Mouse (Mus musculus) central nervous system, embryonic 18 days (tissue): ENCODE data around the gene Tmem192. TPM values are rescaled to one million over a fixed set of nuclear protein-coding genes. Genes with fewer than 3 reads are reported as not detected.

Source experiments
- polyA plus RNA-seq: library from polyadenylated mRNA; depleted of rRNA; stranded (reverse); fragments of >200 nt; gene quantifications from 2 replicates; pipeline ENCODE4 v1.2.3, GENCODE M21; 2012; rRNA removed

Tmem192 gene
- polyA plus RNA-seq = 17.2 and 17.8 TPM in 2 replicates

GRCm38 (mm10) chr8:64946820-64947697, at the start of gene Tmem192:
Gene Tmem192, plus strand, starts transcription at chr8:64947185.

GRCm38 (mm10) chr8:64987731-64988130, 40.7 kb downstream of the Tmem192 start, which contains the start of gene Trim75:
Gene Trim75, minus strand, starts transcription at chr8:64987831.

GRCm38 (mm10) chr8:65018423-65018822, 71.4 kb downstream of the Tmem192 start, which contains the start of the genes Trim61 and Trim60:
Gene Trim61, minus strand, starts transcription at chr8:65018523.
Gene Trim60, minus strand, starts transcription at chr8:65018584.

Other genes starting within 250 kb of the Tmem192 start
- 128 and 145 TPM in 2 replicates for gene Msmo1, start 213.4 kb upstream of the Tmem192 start, polyA plus RNA-seq
- gene Klhl2, start 97.2 kb upstream of the Tmem192 start, polyA plus RNA-seq = 65.5 and 72.1 TPM in 2 replicates
- gene Trim75, start 40.6 kb downstream of the Tmem192 start, polyA plus RNA-seq = not detected in 2 replicates
- gene Trim61, start 71.3 kb downstream of the Tmem192 start, polyA plus RNA-seq = not detected in 2 replicates
- not detected in 2 replicates for gene Trim60, start 71.4 kb downstream of the Tmem192 start, polyA plus RNA-seq
- gene Apela, start 90.2 kb downstream of the Tmem192 start, polyA plus RNA-seq = 0.72 and 0.96 TPM in 2 replicates
- gene Gm10663, start 127.8 kb downstream of the Tmem192 start, polyA plus RNA-seq = not detected in 2 replicates
- not detected in 2 replicates for gene BC030870, start 182.4 kb downstream of the Tmem192 start, polyA plus RNA-seq